ENCODE assay signal across 31 mouse cellular contexts in genomic region chr12:25167504-25168212, GRCm38 (mm10).
DNase-seq lines count a peak whose midpoint lies in the region; ATAC-seq and TF ChIP-seq lines count a peak whose summit lies in the region.
"Had no signal": no experiment of that assay in that cellular context is flagged by ENCODE, and none has a peak within 500 bp of the region (broad histone marks: within the 10 kb centered on the region; RNA-seq: fewer than 3 reads in every experiment).

No protein-coding gene starts in this region.

- ATAC-seq in hindbrain, postnatal 0 days, result peak; percentile 63; the same call in 1 of the 2 replicates
- no peak for ATAC-seq in hindbrain, embryonic 16.5 days
- ATAC-seq in neural tube, embryonic 15.5 days (ENCODE audit: low FRiP score), result no peak
- ATAC-seq in activated CD4-positive, CD25-positive, alpha-beta regulatory T cell, adult 4 months, result no peak
- ATAC-seq: forebrain, embryonic 15.5 days had no signal

- TF ChIP-seq CTCF in hindbrain, postnatal 0 days (IDR thresholded peaks at IDR 0.05; ENCODE audit: low read depth), result no peak

- H3K9ac ChIP-seq in hindbrain, postnatal 0 days (replicated peaks; ENCODE audit: low read length), result no peak overlapping the region
- no peak overlapping the region for H3K9ac ChIP-seq in hindbrain, embryonic 16.5 days (ENCODE audit: low read depth, low read length)
- H3K9ac ChIP-seq in neural tube, embryonic 15.5 days (replicated peaks), result no peak overlapping the region
- H3K9ac ChIP-seq: embryonic facial prominence, embryonic 12.5 days; forebrain, embryonic 15.5 days; heart, embryonic 12.5 days; hindbrain, embryonic 15.5 days; kidney, embryonic 15.5 days; limb, embryonic 15.5 days; liver, embryonic 13.5 days; midbrain, embryonic 12.5 days; neural tube, embryonic 12.5 days had no signal

- H3K4me3 ChIP-seq in hindbrain, postnatal 0 days (ENCODE audit: low read length), result no peak overlapping the region
- H3K4me3 ChIP-seq in hindbrain, embryonic 16.5 days (ENCODE audit: low read length), result no peak overlapping the region
- H3K4me3 ChIP-seq in embryonic facial prominence, embryonic 10.5 days, result no peak overlapping the region
- no peak overlapping the region for H3K4me3 ChIP-seq in limb, embryonic 10.5 days
- H3K4me3 ChIP-seq in neural tube, embryonic 15.5 days (replicated peaks), result no peak overlapping the region
- H3K4me3 ChIP-seq: embryonic facial prominence, embryonic 12.5 days; forebrain, embryonic 10.5 days; forebrain, embryonic 15.5 days; heart, adult 2 months; heart, embryonic 12.5 days; hindbrain, embryonic 15.5 days; kidney, embryonic 15.5 days; layer of hippocampus, adult 2 months; left cerebral cortex, adult 2 months; limb, embryonic 15.5 days; liver, embryonic 13.5 days; midbrain, embryonic 12.5 days; myocyte; neural tube, embryonic 12.5 days had no signal

- 61% methylated on average over 12 of the region's 12 CpGs for whole genome bisulfite sequencing in hindbrain, postnatal 0 days
- WGBS in hindbrain, embryonic 16.5 days, result 68% methylated on average over 12 of the region's 12 CpGs
- 70% methylated on average over 12 of the region's 12 CpGs for WGBS in embryonic facial prominence, embryonic 10.5 days
- WGBS in limb, embryonic 10.5 days, result 75% methylated on average over 12 of the region's 12 CpGs
- WGBS in neural tube, embryonic 15.5 days, result 78% methylated on average over 12 of the region's 12 CpGs

- no peaks in the 10 kb centered on the region for H3K9me3 ChIP-seq in hindbrain, postnatal 0 days (ENCODE audit: low read length)
- no peaks in the 10 kb centered on the region for H3K9me3 ChIP-seq in hindbrain, embryonic 16.5 days (ENCODE audit: control insufficient read depth, low read length)
- H3K9me3 ChIP-seq in embryonic facial prominence, embryonic 10.5 days, result no peaks in the 10 kb centered on the region
- no peaks in the 10 kb centered on the region for H3K9me3 ChIP-seq in limb, embryonic 10.5 days (replicated peaks)
- H3K9me3 ChIP-seq in neural tube, embryonic 15.5 days (replicated peaks), result no peaks in the 10 kb centered on the region
- H3K9me3 ChIP-seq: embryonic facial prominence, embryonic 12.5 days; forebrain, embryonic 10.5 days; forebrain, embryonic 15.5 days; heart, embryonic 12.5 days; hindbrain, embryonic 15.5 days; kidney, embryonic 15.5 days; limb, embryonic 15.5 days; liver, embryonic 13.5 days; midbrain, embryonic 12.5 days; neural tube, embryonic 12.5 days had no signal

- H3K27me3 ChIP-seq in hindbrain, postnatal 0 days (ENCODE audit: insufficient read depth, low read length), result no peaks in the 10 kb centered on the region
- H3K27me3 ChIP-seq in hindbrain, embryonic 16.5 days (replicated peaks; ENCODE audit: control insufficient read depth, insufficient read depth, low read length), result no peaks in the 10 kb centered on the region
- H3K27me3 ChIP-seq in embryonic facial prominence, embryonic 10.5 days (replicated peaks; ENCODE audit: low read depth, poor library complexity, severe bottlenecking), result 0 out of 2 replicates have a peak, but pooled peaks cover 4% of the 10 kb centered on the region
- no peaks in the 10 kb centered on the region for H3K27me3 ChIP-seq in limb, embryonic 10.5 days (ENCODE audit: low read depth, poor library complexity, severe bottlenecking)
- no peaks in the 10 kb centered on the region for H3K27me3 ChIP-seq in neural tube, embryonic 15.5 days (replicated peaks)
- H3K27me3 ChIP-seq: embryonic facial prominence, embryonic 12.5 days; forebrain, embryonic 15.5 days; heart, embryonic 12.5 days; hindbrain, embryonic 15.5 days; kidney, embryonic 15.5 days; limb, embryonic 15.5 days; liver, embryonic 13.5 days; midbrain, embryonic 12.5 days; neural tube, embryonic 12.5 days had no signal

- no peaks in the 10 kb centered on the region for H3K36me3 ChIP-seq in hindbrain, postnatal 0 days (ENCODE audit: insufficient read depth, low read length)
- H3K36me3 ChIP-seq in hindbrain, embryonic 16.5 days (ENCODE audit: control insufficient read depth, insufficient read depth, low read length), result no peaks in the 10 kb centered on the region
- no peaks in the 10 kb centered on the region for H3K36me3 ChIP-seq in embryonic facial prominence, embryonic 10.5 days (replicated peaks)
- H3K36me3 ChIP-seq in limb, embryonic 10.5 days, result no peaks in the 10 kb centered on the region
- H3K36me3 ChIP-seq in neural tube, embryonic 15.5 days, result no peaks in the 10 kb centered on the region
- H3K36me3 ChIP-seq: embryonic facial prominence, embryonic 12.5 days; forebrain, embryonic 10.5 days; forebrain, embryonic 15.5 days; heart, embryonic 12.5 days; hindbrain, embryonic 15.5 days; kidney, embryonic 15.5 days; limb, embryonic 15.5 days; liver, embryonic 13.5 days; midbrain, embryonic 12.5 days; neural tube, embryonic 12.5 days had no signal

- H3K4me2 ChIP-seq in hindbrain, postnatal 0 days (ENCODE audit: low read depth, low read length), result no peak overlapping the region
- H3K4me2 ChIP-seq in hindbrain, embryonic 16.5 days (ENCODE audit: low read length), result no peak overlapping the region
- H3K4me2 ChIP-seq in neural tube, embryonic 15.5 days, result no peak overlapping the region
- H3K4me2 ChIP-seq: embryonic facial prominence, embryonic 12.5 days; forebrain, embryonic 15.5 days; heart, embryonic 12.5 days; hindbrain, embryonic 15.5 days; kidney, embryonic 15.5 days; limb, embryonic 15.5 days; liver, embryonic 13.5 days; midbrain, embryonic 12.5 days; neural tube, embryonic 12.5 days had no signal

- 0 out of 2 replicates have a peak, but pooled peaks cover 3% of the 10 kb centered on the region for H3K4me1 ChIP-seq in hindbrain, postnatal 0 days (ENCODE audit: insufficient read depth, low read length)
- no peaks in the 10 kb centered on the region for H3K4me1 ChIP-seq in hindbrain, embryonic 16.5 days (ENCODE audit: control insufficient read depth, insufficient read depth, low read depth, low read length)
- peaks cover 33% of the 10 kb centered on the region for H3K4me1 ChIP-seq in embryonic facial prominence, embryonic 10.5 days
- peaks cover 14% of the 10 kb centered on the region for H3K4me1 ChIP-seq in limb, embryonic 10.5 days
- peaks cover 13% of the 10 kb centered on the region for H3K4me1 ChIP-seq in neural tube, embryonic 15.5 days
- H3K4me1 ChIP-seq: forebrain, embryonic 15.5 days; limb, embryonic 15.5 days had no signal

- DNase-seq in hindbrain, postnatal 0 days (ENCODE audit: low spot score), result peak; percentile 25
- DNase-seq in thymus, postnatal 0 days (ENCODE audit: low spot score), result peak; percentile 31
- no peak for DNase-seq in thymus, adult 18-20 months
- DNase-seq in embryonic facial prominence, embryonic 10.5 days (ENCODE audit: low spot score), result no peak
- no peak for DNase-seq in limb, embryonic 10.5 days (ENCODE audit: low spot score)
- DNase-seq: adrenal gland, postnatal 10 days; cerebellum, adult 11 months; cerebellum, adult 9-10 months; heart, adult 2 months; heart, postnatal 4 days; kidney, adult 11 months; kidney, postnatal 25 days; liver, embryonic 13.5 days; lung, adult 18-20 months; lung, postnatal 36 days; right cerebral cortex, postnatal 4 days had no signal

- H3K27ac ChIP-seq in hindbrain, postnatal 0 days, result no peak overlapping the region
- H3K27ac ChIP-seq in hindbrain, embryonic 16.5 days (ENCODE audit: low read depth, low read length), result no peak overlapping the region
- peak overlapping the region; percentile 5; the same call in 1 of the 2 replicates for H3K27ac ChIP-seq in embryonic facial prominence, embryonic 10.5 days (replicated peaks)
- peak overlapping the region; percentile 26; the same call in 1 of the 2 replicates for H3K27ac ChIP-seq in limb, embryonic 10.5 days
- H3K27ac ChIP-seq in neural tube, embryonic 15.5 days (replicated peaks), result no peak overlapping the region
- H3K27ac ChIP-seq: embryonic facial prominence, embryonic 12.5 days; forebrain, embryonic 10.5 days; forebrain, embryonic 15.5 days; heart, adult 2 months; hindbrain, embryonic 15.5 days; kidney, embryonic 15.5 days; layer of hippocampus, adult 2 months; left cerebral cortex, adult 2 months; limb, embryonic 15.5 days; liver, embryonic 13.5 days; midbrain, embryonic 12.5 days; neural tube, embryonic 12.5 days had no signal

Comparison
In these comparisons a context has a peak if more than half of its experiments do, and no peak if none do; other contexts are left out.
1. DNase-seq: peak in hindbrain, postnatal 0 days (single experiment) and thymus, postnatal 0 days (single experiment); none in thymus, adult 18-20 months (0 of 2), embryonic facial prominence, embryonic 10.5 days (single experiment) and limb, embryonic 10.5 days (single experiment).
2. H3K27ac ChIP-seq: peak in embryonic facial prominence, embryonic 10.5 days (single experiment) and limb, embryonic 10.5 days (single experiment); none in hindbrain, postnatal 0 days (single experiment), hindbrain, embryonic 16.5 days (single experiment) and neural tube, embryonic 15.5 days (single experiment).